Mouse (Mus musculus) brown adipose tissue, adult 24 weeks (tissue): ENCODE data around the gene A730061H03Rik. TPM values are rescaled to one million over a fixed set of nuclear protein-coding genes. Genes with fewer than 3 reads are reported as not detected.
A peak's percentile ranks its signal among the peaks of the same experiment; 100 is the strongest.

Experiments
- H3K27ac ChIP-seq: fragments of 200-500 bp; replicated peaks from 2 replicates; pipeline ENCODE4 v1.5.1; 2012; ENCODE audit warnings: low read depth, mild to moderate bottlenecking, low read length
- H3K4me1 ChIP-seq: fragments of 200-500 bp; 2 replicates; pipeline ENCODE4 v1.6.1; 2012; ENCODE audit warnings: low read length, mixed read lengths; ENCODE audit not compliant: control insufficient read depth, insufficient read depth, insufficient read length
- H3K4me3 ChIP-seq: fragments of 200-500 bp; 2 replicates; pipeline ENCODE4 v1.5.1; 2012; ENCODE audit warnings: low read depth, mild to moderate bottlenecking, low read length, moderate library complexity; ENCODE audit not compliant: insufficient read depth
- polyA plus RNA-seq: library from polyadenylated mRNA; stranded (reverse); fragments of >200 nt; gene quantifications from 2 replicates; pipeline ENCODE4 v1.2.4, GENCODE M21; 2012; ENCODE audit not compliant: missing spikeins, insufficient read depth, insufficient read length

Gene A730061H03Rik
- not detected in 2 replicates for polyA plus RNA-seq

- peaks cover 7% of the 10 kb centered on the region for H3K4me1 ChIP-seq
- H3K27ac ChIP-seq, result peak within 1 kb of the TSS; percentile 98
- peak within 1 kb of the TSS; percentile 90 for H3K4me3 ChIP-seq
These were observed at the start of gene A730061H03Rik for GRCm38 (mm10) chr14:55560202-55561073. A730061H03Rik (minus strand) TSS chr14:55560406.

DNA sequence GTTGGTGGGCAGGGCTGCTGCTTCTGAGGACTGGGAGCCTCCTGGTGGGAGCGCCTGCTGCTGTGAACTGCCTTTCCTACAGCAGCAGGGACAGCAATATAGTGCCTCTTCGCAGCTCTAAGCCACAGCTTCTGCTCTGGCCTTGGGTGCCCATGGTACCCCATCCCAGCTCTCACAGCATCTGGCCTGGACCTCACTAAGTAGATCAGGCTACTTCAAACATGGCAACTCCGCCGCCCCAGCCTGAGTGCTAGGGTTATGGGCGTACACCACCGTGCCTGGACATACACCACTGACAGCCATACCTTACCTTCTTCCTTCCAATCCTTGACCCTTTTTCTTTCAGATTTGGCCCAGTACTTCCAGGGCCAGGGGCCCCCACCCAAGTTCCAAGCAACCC is 48.1 kb upstream of the A730061H03Rik start:
- Histone ChIP-seq H3K27ac (no peak overlapping the region), H3K4me1 (no peaks in the 10 kb centered on the region), H3K4me3 (no peak overlapping the region)

- H3K4me1 ChIP-seq, result no peaks in the 10 kb centered on the region
- H3K4me3 ChIP-seq, result no peak overlapping the region
- no peak overlapping the region for H3K27ac ChIP-seq
These were observed 45.7 kb upstream of the A730061H03Rik start for GRCm38 (mm10) chr14:55605743-55606459.

DNA sequence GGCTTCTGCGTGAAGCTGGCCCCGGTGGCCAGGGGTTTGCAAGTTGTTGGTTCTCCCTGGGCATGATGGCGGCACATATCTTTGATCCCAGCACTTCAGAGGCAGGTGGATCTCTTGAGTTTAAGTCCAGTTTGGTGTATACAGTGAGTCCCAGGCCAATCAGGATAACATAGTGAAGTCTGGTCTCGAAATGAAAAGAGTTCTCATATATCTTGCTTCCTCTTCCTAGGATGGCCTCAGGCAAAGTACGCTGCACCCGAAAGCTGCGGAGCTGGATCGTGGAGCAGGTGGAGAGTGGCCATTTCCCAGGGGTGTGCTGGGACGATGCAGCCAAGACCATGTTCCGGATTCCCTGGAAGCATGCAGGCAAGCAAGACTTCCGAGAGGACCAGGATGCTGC is 44.6 kb upstream of the A730061H03Rik start:
- Histone ChIP-seq H3K4me1 (no peaks in the 10 kb centered on the region), H3K27ac (peak overlapping the region; percentile 91), H3K4me3 (peak overlapping the region; percentile 73)

DNA sequence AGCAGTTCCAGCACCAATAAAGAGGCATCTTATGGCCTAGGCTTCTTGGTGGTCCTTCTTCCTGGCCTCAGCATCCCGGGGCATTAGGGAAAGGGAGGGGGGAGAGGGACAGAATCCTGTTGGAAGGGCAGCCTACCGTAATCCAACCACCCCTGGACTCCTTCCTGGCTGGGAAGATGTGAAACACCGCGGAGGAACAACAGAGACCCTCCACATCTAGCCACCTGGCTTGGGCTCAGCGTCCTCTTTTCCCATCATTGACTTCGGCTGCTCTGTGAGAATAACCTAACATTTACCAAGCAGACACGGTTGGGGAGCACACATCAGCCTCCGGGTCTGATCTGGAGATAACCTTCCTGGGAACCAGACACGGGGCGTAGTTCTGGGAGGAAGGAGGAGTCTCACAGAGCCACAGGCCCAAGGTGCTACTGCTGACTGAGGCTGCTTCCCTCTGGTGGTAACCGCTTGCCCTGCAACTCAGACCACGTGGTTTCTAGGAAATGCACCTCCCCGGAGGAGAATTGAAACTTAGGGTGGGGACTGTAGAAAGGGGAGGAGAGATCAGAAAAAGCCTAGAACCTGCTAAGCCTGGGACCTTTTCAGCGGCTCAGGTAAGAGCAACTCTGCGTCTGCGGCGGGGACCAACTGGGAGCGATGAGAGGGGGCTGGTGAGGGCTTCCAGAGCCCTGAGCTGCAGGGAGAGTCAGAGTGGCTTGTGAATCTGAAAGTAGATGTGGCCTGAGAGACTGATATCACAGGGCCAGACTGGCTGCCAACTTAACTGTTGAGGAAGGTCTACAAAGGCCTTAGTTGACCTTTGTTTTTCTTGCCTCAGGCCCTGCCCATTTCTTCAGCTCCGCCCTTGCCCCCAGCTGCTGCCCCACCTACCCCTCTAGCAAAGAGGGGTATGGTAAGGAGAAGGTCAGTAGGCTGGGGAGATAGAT is 43.7 kb upstream of the A730061H03Rik start:
- Histone ChIP-seq H3K4me1 (no peaks in the 10 kb centered on the region), H3K27ac (peak overlapping the region; percentile 91), H3K4me3 (peak overlapping the region; percentile 73)

DNA sequence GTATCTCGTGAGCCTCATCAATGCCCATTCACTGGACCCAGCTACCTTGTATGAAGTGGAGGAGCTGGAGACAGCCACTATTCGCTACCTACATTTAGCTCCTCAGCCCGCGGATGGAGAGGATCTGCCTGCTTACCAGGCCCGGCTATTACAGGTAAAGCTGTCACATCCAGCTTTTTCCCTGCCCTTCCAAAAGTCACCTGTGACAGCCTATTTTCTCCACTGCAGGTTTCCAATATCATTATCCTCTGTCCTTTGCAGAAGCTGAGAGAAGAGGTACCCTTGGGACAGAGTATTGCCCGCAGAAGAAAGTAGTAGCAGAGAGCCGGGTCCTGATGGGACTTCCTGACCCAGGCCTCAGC is 43.0 kb upstream of the A730061H03Rik start, which contains the start of gene Irf9:
Irf9 (plus strand) TSS at position 301 of the 362 bp plus-strand sequence.
- Histone ChIP-seq H3K4me1 (no peaks in the 10 kb centered on the region), H3K4me3 (peak within 1 kb of the TSS; percentile 73), H3K27ac (peak within 1 kb of the TSS; percentile 91)

- H3K27ac ChIP-seq, result no peak overlapping the region
- H3K4me3 ChIP-seq, result no peak overlapping the region
- H3K4me1 ChIP-seq, result no peaks in the 10 kb centered on the region
These were observed 38.5 kb upstream of the A730061H03Rik start for GRCm38 (mm10) chr14:55598521-55599390.

- Histone ChIP-seq H3K4me3 (no peak overlapping the region), H3K4me1 (no peaks in the 10 kb centered on the region; the same call in none of the 2 replicates), H3K27ac (no peak overlapping the region)
These were observed 36.0 kb upstream of the A730061H03Rik start for GRCm38 (mm10) chr14:55596036-55596690.

DNA sequence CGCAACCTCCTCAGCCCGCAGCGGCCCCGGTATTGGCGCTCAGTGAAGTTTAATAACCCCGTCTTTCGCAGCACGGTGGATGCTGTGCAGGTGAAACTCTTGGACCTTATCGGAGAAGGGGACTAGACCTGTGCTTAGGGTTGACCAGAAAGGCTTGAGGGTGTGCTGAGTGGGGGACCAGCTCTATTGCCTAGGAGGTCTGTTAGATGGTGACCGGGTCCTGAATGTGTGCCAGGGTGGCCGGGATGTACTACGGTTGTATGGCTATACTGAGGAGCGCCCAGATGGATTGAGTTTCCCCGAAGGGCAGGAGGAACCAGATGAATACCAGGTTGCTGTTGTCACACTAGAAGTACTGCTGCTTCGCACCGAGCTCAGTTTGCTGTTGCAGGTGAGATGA is 32.0 kb upstream of the A730061H03Rik start:
- Histone ChIP-seq H3K27ac (peak overlapping the region; percentile 26; the same call in 1 of the 2 replicates), H3K4me1 (peaks cover 5% of the 10 kb centered on the region)

DNA sequence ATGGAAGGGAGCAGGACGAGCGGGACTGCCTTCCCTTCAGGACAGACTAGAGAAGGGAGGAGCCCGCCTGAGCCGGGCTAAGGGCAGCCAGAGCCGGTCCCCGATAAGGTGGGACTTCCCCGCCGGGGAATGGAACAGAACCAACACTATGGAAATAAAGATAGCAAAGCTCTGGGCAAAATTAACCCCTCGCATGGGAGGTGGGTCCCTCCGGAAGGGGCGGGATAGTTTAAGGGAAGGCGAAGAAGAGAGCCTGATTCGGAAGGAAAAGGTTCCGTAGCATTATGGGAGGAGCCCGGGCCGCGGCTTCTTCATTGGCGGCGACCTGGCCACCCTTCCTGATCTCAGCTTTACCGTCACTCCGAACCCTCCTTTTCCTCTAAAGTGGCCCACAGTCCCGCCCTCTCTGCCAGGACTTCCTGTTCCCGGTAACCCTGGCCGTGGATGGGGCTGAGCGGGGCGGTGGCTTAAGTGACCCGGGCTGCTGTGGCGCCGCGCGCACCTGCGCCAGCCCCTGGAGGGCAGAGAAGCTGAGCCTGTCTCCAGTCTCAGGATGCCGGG is 31.2 kb upstream of the A730061H03Rik start, which contains the start of gene Rnf31:
Rnf31 (plus strand) TSS at position 378 of the 561 bp plus-strand sequence.
- Histone ChIP-seq H3K4me3 (peak within 1 kb of the TSS; percentile 85), H3K27ac (peak within 1 kb of the TSS; percentile 95), H3K4me1 (peaks cover 5% of the 10 kb centered on the region)

More for the DNA sequence above, 32.0 kb upstream of the A730061H03Rik start:
- H3K4me3 ChIP-seq, result peak overlapping the region; percentile 85

GRCm38 (mm10) chr14:55590748-55591330 is 30.6 kb upstream of the A730061H03Rik start, which contains the start of gene Psme2:
Psme2 (minus strand) TSS chr14:55591113.
- Histone ChIP-seq H3K4me1 (peaks cover 5% of the 10 kb centered on the region), H3K4me3 (peak within 1 kb of the TSS; percentile 85), H3K27ac (peak within 1 kb of the TSS; percentile 95)

DNA sequence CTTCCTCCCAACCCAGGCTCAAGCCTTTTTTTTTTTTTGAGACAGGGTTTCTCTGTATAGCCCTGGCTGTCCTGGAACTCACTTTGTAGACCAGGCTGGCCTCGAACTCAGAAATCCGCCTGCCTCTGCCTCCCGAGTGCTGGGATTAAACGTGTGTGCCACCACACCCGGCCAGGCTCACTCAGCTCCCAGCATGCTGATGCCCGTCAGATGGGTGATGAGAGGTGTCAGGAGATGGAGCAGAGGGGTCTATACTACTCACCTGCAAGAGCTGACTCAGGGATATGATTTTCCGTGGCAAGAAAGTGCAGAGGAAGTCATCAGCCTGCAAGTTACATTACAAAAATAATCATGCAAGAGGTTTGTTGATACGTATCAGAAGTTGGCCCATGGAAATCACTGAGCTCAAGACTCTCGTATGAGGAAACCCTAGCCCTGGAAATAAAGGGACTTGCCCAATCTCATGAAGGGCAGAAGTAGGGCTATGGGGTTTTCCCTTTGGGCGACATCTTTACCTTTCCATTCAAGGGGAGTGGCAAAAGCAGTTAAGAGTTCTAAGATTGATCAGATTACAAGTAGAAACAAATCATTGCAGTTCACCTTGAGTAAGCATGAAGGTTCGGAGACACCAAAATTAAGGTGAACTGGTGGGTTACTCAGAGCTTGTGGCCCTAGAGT is 29.7 kb upstream of the A730061H03Rik start:
- Histone ChIP-seq H3K4me1 (peaks cover 5% of the 10 kb centered on the region), H3K4me3 (peak overlapping the region; percentile 74), H3K27ac (peak overlapping the region; percentile 66)
